Mouse (Mus musculus): ENCODE measurements around the gene Il1rl1. TPM values are rescaled to one million over a fixed set of nuclear protein-coding genes. Genes with fewer than 3 reads are reported as not detected.

Il1rl1 gene
- 0.05 and 0.13 TPM in 2 replicates for polyA plus RNA-seq (2016; fragmentation: Nextera tagmentation; extraction: Ambion mirVana)

DNA sequence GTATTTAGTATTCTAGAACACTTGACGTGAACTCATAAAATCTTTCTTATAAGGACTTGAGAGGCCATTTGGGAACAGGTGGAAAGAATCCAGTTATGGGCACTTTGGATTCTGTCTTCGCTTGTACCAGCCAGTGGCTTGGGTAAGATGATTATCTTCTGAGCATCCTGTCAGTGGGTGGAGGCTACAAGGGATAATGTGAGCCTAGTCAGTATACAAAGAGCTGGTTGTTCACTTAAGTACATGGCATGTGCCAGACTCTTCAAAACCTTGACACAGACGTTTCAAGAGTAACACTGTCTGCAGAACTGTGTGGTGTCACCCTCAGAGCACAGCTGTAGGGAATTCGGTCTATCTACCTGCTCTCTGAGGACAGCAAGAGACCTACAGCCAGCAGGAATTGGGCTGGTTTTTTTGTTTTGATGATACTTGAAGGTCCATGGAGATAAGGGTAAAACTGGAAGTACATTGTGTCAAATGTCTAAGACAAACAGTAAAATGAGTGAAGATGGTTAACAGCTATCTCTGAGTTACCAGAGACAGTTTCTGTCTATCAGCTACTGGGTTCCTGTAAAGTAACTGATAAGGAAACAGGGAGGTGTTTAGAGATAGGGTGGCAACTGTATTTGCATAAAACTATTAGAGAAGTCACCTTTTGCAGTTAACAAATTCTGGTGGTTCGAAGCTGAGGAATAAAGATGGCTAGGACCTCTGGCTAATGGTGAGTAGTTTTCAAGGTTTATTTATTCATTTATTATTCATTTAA, at the start of gene Il1rl1:
Gene Il1rl1 (plus strand): TSS at position 661 of the 766 bp plus-strand sequence.
- H3K36me3 ChIP-seq (replicated peaks): no peaks in the 10 kb centered on the region
- WGBS: 78% methylated on average over 5 of the region's 5 CpGs
- H3K27ac ChIP-seq (replicated peaks): no peak within 1 kb of the TSS
- no peaks in the 10 kb centered on the region for H3K9me3 ChIP-seq
- no peak within 1 kb of the TSS for H3K4me3 ChIP-seq
- DNase-seq (ENCODE audit: low spot score): no peak
- no peaks in the 10 kb centered on the region for H3K27me3 ChIP-seq (replicated peaks; ENCODE audit: low read depth, poor library complexity, severe bottlenecking)
- no peaks in the 10 kb centered on the region for H3K4me1 ChIP-seq

DNA sequence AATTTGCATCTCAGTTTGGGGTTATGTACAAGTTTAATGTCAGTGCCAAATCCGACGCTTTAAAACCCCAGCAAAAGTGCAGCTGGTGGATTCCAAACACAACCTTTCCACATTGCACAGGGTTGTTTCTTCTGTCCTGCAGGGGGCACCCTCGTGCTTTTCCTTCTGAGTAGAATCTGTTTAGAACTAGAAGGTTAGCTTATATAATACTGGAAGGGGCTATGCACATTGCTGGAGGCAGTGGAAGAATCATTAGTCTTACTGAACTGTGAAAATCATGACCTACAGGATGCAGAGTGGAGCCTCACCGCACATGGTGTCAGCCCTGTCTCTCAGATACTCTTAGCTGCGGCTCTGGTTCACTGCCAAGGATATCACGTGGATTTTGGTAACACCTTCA, 49.3 kb upstream of the Il1rl1 start:
- DNase-seq (ENCODE audit: low spot score): peak; percentile 55
- peaks cover 15% of the 10 kb centered on the region for H3K4me1 ChIP-seq
- H3K9me3 ChIP-seq: no peaks in the 10 kb centered on the region
- WGBS: 61% methylated on average over 6 of the region's 6 CpGs
- H3K36me3 ChIP-seq (replicated peaks): no peaks in the 10 kb centered on the region
- no peak overlapping the region for H3K27ac ChIP-seq (replicated peaks)
- no peaks in the 10 kb centered on the region for H3K27me3 ChIP-seq (replicated peaks; ENCODE audit: low read depth, poor library complexity, severe bottlenecking)
- no peak overlapping the region for H3K4me3 ChIP-seq

DNA sequence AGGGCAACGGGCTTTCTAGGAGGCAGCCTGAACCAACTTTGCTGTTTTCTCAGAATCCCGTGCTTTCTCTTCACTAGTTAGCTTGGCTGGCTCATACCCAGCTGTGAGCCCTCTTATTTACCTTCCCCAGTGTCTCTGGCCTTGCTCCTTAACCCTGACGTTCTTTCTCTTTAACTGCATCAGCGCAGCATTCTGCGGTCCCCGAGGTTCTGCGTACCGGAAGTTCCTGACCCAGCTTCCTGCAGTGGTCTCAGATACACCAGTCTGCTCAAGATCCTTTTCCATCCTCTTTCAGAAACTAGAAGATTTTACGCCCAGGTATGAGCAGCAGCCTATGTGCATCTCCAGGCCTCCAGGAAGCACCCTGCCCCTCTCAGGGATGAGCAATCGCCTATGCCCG, 48.4 kb upstream of the Il1rl1 start:
- WGBS: 86% methylated on average over 11 of the region's 11 CpGs
- H3K4me3 ChIP-seq: no peak overlapping the region
- no peak for DNase-seq (ENCODE audit: low spot score)
- H3K36me3 ChIP-seq (replicated peaks): no peaks in the 10 kb centered on the region
- H3K4me1 ChIP-seq: peaks cover 9% of the 10 kb centered on the region
- no peaks in the 10 kb centered on the region for H3K27me3 ChIP-seq (replicated peaks; ENCODE audit: low read depth, poor library complexity, severe bottlenecking)
- H3K9me3 ChIP-seq: no peaks in the 10 kb centered on the region
- no peak overlapping the region for H3K27ac ChIP-seq (replicated peaks)

DNA sequence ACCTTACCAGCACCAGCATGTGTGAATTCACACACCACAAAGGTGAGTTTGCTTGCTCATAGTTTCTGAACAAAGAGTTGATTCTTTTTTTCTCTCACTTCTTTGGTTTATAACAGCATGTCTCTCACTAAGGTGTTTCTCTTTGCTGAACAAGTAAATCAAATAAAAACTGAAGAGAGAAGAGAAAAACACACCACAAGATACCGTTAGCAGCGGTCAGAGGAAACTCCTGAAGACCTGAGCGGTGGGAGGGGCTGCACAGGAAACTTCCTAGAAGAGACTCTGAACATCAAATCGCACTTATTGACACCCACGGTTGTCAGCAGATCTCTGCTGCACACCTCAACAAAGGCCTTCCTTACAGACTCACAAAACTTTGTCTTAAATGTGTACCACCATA, 46.5 kb upstream of the Il1rl1 start:
- Histone ChIP-seq H3K4me3 (no peak overlapping the region), H3K27me3 (replicated peaks; ENCODE audit: low read depth, poor library complexity, severe bottlenecking) (no peaks in the 10 kb centered on the region), H3K9me3 (no peaks in the 10 kb centered on the region), H3K36me3 (replicated peaks) (no peaks in the 10 kb centered on the region), H3K4me1 (no peaks in the 10 kb centered on the region), H3K27ac (replicated peaks) (no peak overlapping the region)
- WGBS: 87% methylated on average over 5 of the region's 5 CpGs
- no peak for DNase-seq (ENCODE audit: low spot score)

DNA sequence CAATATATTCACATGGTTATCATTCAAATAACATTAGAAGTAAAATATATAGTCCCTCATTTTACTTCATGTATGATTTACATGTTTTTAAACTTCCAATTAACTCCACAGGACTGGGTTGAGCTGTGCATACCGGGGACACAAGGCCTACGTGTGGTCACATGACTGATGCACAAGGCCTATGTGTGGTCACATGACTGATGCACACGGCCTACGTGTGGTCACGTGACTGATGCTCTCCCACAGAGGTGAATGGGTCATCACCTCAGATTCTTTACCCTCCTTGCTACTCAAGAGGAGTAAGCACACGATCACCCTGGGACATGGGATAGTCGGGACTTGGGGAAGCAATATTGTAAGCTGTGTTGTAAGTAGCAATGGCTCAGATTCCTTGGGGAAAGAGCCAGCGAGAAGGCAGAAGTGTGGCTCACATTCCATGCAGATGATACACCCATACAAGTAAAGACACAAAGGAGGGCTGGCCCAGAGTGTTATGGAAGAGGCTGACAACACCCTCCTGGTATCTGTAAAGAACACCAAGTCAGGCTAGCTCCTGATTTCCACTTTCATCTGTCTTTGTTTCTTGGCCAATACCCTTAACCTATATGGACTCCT, 44.3 kb upstream of the Il1rl1 start:
- 92% methylated on average over 8 of the region's 8 CpGs for WGBS
- Histone ChIP-seq H3K9me3 (no peaks in the 10 kb centered on the region), H3K36me3 (replicated peaks) (no peaks in the 10 kb centered on the region), H3K27me3 (replicated peaks; ENCODE audit: low read depth, poor library complexity, severe bottlenecking) (no peaks in the 10 kb centered on the region), H3K4me3 (no peak overlapping the region), H3K27ac (replicated peaks) (no peak overlapping the region), H3K4me1 (no peaks in the 10 kb centered on the region)
- DNase-seq (ENCODE audit: low spot score): no peak

DNA sequence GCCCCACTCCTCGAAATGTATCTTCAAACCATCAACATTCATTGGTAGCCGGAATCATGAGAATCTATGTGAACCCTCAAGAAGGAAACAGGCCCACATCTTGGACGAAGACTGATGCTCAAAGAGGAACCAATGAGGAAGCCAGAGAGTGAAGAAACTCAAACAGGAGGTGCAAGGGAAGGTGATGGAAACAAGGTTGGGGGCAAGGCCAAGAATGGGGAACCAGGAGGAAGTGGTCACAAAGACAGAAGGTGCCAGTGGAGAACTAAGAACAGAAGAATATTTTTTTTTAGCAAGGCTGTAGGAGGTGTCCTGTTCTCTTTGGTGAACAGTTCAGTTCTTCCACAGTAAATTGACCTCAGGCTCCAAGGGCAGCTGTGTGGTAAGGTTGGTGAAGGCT, 38.0 kb upstream of the Il1rl1 start:
- no peak for DNase-seq (ENCODE audit: low spot score)
- 92% methylated on average over 3 of the region's 3 CpGs for WGBS
- H3K36me3 ChIP-seq (replicated peaks): no peaks in the 10 kb centered on the region
- no peaks in the 10 kb centered on the region for H3K27me3 ChIP-seq (replicated peaks; ENCODE audit: low read depth, poor library complexity, severe bottlenecking)
- no peaks in the 10 kb centered on the region for H3K4me1 ChIP-seq
- no peaks in the 10 kb centered on the region for H3K9me3 ChIP-seq
- H3K4me3 ChIP-seq: no peak overlapping the region
- H3K27ac ChIP-seq (replicated peaks): no peak overlapping the region

DNA sequence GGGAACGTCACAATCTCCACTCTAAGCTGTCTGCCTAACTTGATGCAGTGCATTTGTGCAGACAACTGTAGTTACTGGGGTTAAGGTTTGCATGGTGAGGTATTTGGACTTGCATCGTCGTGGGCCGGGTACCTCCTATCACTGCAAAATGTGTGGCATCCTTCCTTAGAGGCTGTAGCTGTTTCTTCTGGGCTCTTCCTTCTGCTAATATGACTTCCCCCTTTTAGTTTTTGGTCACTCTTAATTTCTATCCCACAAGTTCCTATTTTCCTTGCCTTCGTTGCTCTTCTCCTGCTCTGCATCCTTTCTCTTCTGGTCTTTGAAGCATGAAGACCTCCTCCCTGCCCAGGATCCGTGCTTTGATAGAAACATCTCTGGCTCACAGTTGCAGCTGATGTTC, 36.8 kb upstream of the Il1rl1 start:
- 86% methylated on average over 6 of the region's 6 CpGs for WGBS
- H3K36me3 ChIP-seq (replicated peaks): no peaks in the 10 kb centered on the region

DNA sequence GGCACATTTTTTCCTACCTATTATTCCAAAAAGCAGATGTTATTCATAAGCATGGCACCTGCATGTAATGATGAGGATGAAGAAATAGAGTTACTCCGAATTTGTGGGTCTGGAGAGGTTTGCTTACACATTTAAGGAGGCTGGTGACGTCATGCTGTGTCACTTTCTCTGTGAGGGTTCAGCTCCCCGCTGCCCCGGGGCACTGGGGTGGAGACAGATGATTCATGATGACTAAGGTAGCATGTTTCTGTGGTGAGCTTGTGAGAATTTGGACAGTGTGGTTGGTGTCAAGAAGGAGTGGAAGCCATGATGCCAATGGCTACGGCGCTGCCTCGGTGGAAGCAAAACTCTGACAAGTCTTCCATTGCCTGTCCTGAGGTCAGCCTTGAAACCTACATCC, 36.2 kb upstream of the Il1rl1 start:
- Histone ChIP-seq H3K9me3 (no peaks in the 10 kb centered on the region), H3K4me1 (no peaks in the 10 kb centered on the region), H3K4me3 (no peak overlapping the region), H3K36me3 (replicated peaks) (no peaks in the 10 kb centered on the region), H3K27me3 (replicated peaks; ENCODE audit: low read depth, poor library complexity, severe bottlenecking) (no peaks in the 10 kb centered on the region), H3K27ac (replicated peaks) (no peak overlapping the region)
- no peak for DNase-seq (ENCODE audit: low spot score)
- 90% methylated on average over 7 of the region's 7 CpGs for WGBS

More for the DNA sequence above, 36.8 kb upstream of the Il1rl1 start:
- Histone ChIP-seq H3K4me3 (no peak overlapping the region), H3K4me1 (no peaks in the 10 kb centered on the region), H3K27ac (replicated peaks) (no peak overlapping the region), H3K27me3 (replicated peaks; ENCODE audit: low read depth, poor library complexity, severe bottlenecking) (no peaks in the 10 kb centered on the region), H3K9me3 (no peaks in the 10 kb centered on the region)
- DNase-seq (ENCODE audit: low spot score): no peak

DNA sequence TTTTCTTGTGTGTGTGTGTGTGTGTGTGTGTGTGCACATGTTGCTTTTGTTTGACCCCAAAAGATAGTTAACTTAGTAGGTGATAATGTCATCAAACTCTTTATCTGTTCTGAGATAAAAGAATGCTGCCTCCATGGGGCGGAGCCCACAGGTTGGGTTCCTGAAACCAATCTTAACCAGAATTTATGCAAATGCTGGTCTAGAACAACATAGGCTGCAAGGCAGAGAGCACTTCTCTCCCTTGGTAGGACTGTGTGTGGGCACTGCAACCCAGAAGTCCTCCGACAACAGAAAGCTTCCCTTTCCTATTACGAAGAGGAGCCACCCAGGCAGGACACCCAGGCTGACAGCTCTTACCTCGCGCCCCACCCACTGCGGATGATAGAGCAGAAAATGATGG, 29.7 kb upstream of the Il1rl1 start:
- Histone ChIP-seq H3K4me3 (no peak overlapping the region), H3K27ac (replicated peaks) (no peak overlapping the region), H3K27me3 (replicated peaks; ENCODE audit: low read depth, poor library complexity, severe bottlenecking) (no peaks in the 10 kb centered on the region), H3K4me1 (no peaks in the 10 kb centered on the region), H3K36me3 (replicated peaks) (no peaks in the 10 kb centered on the region), H3K9me3 (no peaks in the 10 kb centered on the region)
- DNase-seq (ENCODE audit: low spot score): no peak
- WGBS: 91% methylated on average over 6 of the region's 6 CpGs

DNA sequence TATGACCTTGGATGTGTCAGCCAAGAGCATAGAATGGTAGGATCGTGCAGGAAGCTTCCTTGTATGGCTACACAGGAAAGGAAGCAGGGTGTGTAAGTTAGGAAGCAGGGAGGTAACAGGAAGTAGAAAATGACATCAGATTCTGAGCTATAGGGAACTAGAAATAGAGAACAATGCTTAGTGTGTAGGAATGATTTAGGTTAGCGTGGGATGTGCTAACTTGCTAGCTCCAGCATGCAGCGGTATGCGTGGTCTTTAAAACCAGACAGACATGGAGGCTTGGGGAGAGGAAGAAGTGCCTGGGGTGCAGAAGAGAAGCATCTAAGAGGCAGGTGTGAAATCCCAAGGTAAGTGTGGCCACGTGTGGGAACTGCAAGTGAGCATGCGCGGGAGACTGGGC, 24.7 kb upstream of the Il1rl1 start:
- Histone ChIP-seq H3K4me1 (no peaks in the 10 kb centered on the region), H3K4me3 (no peak overlapping the region), H3K27me3 (replicated peaks; ENCODE audit: low read depth, poor library complexity, severe bottlenecking) (no peaks in the 10 kb centered on the region), H3K9me3 (no peaks in the 10 kb centered on the region), H3K27ac (replicated peaks) (no peak overlapping the region), H3K36me3 (replicated peaks) (no peaks in the 10 kb centered on the region)
- DNase-seq (ENCODE audit: low spot score): no peak
- WGBS: 85% methylated on average over 7 of the region's 7 CpGs

DNA sequence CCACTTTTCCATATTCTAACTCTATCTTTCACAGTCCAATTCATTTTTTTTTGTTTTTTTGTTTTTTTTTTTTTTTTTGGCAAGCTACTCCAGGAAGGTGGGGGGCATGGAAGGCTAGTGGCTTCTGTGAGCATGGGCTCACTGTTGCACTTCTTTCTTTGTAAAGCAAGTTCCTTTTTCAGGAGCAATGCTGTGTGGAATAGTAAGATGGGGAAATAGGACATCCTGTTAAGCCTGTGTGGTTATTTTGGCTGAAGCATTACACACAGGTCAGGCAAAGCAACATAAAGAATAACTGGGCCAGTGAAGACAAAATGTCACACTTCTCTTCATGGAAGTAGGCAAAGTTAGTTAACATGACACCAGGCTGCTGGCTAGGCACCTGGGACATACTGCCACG, 19.5 kb upstream of the Il1rl1 start:
- no peak for DNase-seq (ENCODE audit: low spot score)

DNA sequence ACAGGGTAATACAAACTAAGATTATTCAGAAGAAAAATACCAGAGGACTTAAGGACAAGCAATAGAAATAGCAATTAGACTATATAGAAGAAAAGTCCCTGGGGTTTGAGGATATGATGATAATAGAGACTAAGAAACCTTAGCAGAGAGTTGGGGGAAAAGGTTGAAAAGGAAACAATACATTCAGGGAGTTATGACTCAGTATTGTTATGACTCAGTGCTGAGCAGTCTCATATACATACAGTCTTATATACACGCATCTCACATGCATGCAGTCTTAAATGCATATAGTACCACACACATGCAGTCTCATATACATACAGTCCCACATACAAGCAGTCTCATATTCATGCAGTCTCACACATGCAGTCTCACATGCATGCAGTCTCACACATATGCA, 16.3 kb upstream of the Il1rl1 start:
- Histone ChIP-seq H3K4me3 (no peak overlapping the region), H3K4me1 (no peaks in the 10 kb centered on the region), H3K27ac (replicated peaks) (no peak overlapping the region), H3K36me3 (replicated peaks) (no peaks in the 10 kb centered on the region), H3K9me3 (no peaks in the 10 kb centered on the region), H3K27me3 (replicated peaks; ENCODE audit: low read depth, poor library complexity, severe bottlenecking) (no peaks in the 10 kb centered on the region)
- DNase-seq (ENCODE audit: low spot score): no peak
- WGBS: 94% methylated on average over 1 of the region's 1 CpGs

More for the DNA sequence above, 19.5 kb upstream of the Il1rl1 start:
- no peaks in the 10 kb centered on the region for H3K27me3 ChIP-seq (replicated peaks; ENCODE audit: low read depth, poor library complexity, severe bottlenecking)
- no peak overlapping the region for H3K27ac ChIP-seq (replicated peaks)
- no peak overlapping the region for H3K4me3 ChIP-seq
- H3K4me1 ChIP-seq: no peaks in the 10 kb centered on the region
- no peaks in the 10 kb centered on the region for H3K36me3 ChIP-seq (replicated peaks)
- no peaks in the 10 kb centered on the region for H3K9me3 ChIP-seq
- 68% methylated on average over 1 of the region's 1 CpGs for WGBS

DNA sequence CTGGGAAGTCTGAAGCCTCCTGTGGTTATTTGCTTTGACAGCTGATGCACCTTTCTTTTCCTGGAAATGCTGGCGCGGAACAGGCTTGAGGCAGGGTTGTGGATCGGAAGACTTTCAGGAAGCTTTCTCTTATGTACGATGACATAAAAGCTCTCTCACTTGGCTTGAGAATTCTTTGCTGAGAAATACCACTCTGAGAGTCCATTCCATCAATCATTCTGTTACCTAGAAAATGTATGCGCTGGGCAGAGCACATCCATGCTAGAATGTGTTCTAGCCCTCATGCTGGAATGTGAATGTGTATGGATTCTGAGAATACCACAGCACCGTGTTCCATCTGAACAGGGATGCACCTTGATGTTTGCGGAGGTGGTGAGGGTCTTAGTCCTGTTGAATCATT, 15.1 kb upstream of the Il1rl1 start:
- Histone ChIP-seq H3K27ac (replicated peaks) (no peak overlapping the region), H3K36me3 (replicated peaks) (no peaks in the 10 kb centered on the region), H3K4me1 (no peaks in the 10 kb centered on the region), H3K4me3 (no peak overlapping the region), H3K9me3 (no peaks in the 10 kb centered on the region), H3K27me3 (replicated peaks; ENCODE audit: low read depth, poor library complexity, severe bottlenecking) (no peaks in the 10 kb centered on the region)
- 88% methylated on average over 7 of the region's 7 CpGs for WGBS
- DNase-seq (ENCODE audit: low spot score): no peak

Measured in embryonic facial prominence, embryonic 10.5 days (tissue).